Mouse (Mus musculus): Measurements from ENCODE around the gene St5. TPM values are rescaled to one million over a fixed set of nuclear protein-coding genes. Genes with fewer than 3 reads are reported as not detected.

Gene St5
- total RNA-seq, 1 experiment: 25.6 TPM

DNA sequence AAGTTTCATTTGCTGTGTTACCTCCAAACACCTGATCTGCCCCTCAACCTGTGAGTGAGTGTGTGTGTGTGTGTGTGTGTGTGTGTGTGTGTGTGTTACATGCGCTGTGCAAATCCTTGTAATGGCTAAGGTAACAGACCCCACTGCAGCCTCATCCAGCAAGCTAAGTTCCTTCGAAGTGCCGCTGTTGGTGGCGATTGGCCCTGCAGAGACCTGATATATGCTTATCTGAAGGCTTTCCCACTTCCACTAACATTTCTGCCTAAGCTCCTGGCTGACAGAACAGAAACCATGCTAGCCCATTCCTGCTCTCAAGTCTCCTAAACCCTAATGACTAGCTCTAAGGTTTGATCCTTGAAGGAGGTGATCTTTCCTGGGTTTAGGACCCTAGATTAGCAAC, 103.4 kb downstream of the St5 start:
- Histone ChIP-seq H3K4me1 (ENCODE audit: control insufficient read depth in 2 of 2, insufficient read depth in 2 of 2, low read length in 2 of 2, poor library complexity in 1 of 2) (peaks cover 0 to 3% of the 10 kb centered on the region in 2 experiments; a peak in 1 of 4 replicates), H3K9me3 (ENCODE audit: control insufficient read depth, insufficient read depth, low read depth, low read length) (no peaks in the 10 kb centered on the region), H3K4me3 (ENCODE audit: insufficient read depth in 1 of 2, low read depth in 1 of 2, low read length in 2 of 2, poor library complexity in 1 of 2, severe bottlenecking in 1 of 2) (no peak overlapping the region), H3K36me3 (ENCODE audit: control insufficient read depth, insufficient read depth, low read length, poor library complexity, severe bottlenecking) (no peaks in the 10 kb centered on the region), H3K27ac (ENCODE audit: insufficient read depth, low read depth, low read length, poor library complexity, severe bottlenecking) (no peak overlapping the region), H3K9ac (ENCODE audit: insufficient read depth, low read depth, low read length, poor library complexity, severe bottlenecking) (no peak overlapping the region)
- TF ChIP-seq HCFC1 (IDR thresholded peaks at IDR 0.05; ENCODE audit: borderline replicate concordance, insufficient read depth, low read length) (no peak), ZC3H11A (IDR thresholded peaks at IDR 0.05; ENCODE audit: borderline replicate concordance, low read depth, low read length) (no peak), MAFK (IDR thresholded peaks at IDR 0.05; ENCODE audit: insufficient read depth, low read depth, low read length) (no peak), ZNF384 (IDR thresholded peaks at IDR 0.05; ENCODE audit: low read depth, low read length) (no peak), CHD2 (IDR thresholded peaks at IDR 0.05; ENCODE audit: low read depth, low read length) (no peak)
- no peak for DNase-seq (ENCODE audit: low read depth, low spot score)
- in situ Hi-C loops (cut with MboI; ENCODE audit: low sequenced_read_pairs in 2 of 2, unreplicated experiment in 2 of 2): no loop called here

DNA sequence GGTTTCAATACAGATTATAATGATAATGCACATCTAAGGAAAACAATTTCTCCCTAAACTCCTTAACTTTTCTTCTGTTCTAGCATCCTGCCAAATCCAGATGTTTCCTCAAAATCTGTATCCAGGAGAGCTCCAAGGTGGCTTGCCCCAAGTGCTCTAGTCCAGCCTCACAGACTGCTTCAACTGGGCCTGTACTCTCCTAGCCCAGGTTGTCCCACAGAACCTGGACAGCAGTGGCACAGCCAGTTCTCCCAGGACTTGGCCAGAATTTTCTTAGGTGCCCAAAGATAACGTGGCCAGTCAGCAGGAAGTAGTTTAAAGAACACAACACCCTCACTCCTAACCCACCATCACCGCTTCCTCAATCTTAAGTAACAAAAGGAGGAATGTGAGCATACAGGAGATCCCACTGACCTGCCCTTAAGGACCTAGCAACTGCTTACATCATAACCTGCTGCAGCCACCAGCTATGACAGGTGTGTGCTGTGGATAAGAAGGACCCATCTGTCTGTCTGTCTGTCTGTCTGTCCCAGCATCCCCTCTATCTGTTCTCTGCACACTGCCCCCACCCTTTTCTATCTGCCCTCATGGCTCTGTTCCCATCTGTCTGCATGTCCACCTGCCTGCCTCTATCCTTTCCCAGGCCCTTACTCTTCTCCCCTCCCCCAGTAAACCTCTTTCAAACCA, 108.4 kb downstream of the St5 start:
- Histone ChIP-seq H3K9ac (ENCODE audit: insufficient read depth, low read depth, low read length, poor library complexity, severe bottlenecking) (no peak overlapping the region), H3K4me3 (ENCODE audit: insufficient read depth in 1 of 2, low read depth in 1 of 2, low read length in 2 of 2, poor library complexity in 1 of 2, severe bottlenecking in 1 of 2) (no peak overlapping the region), H3K9me3 (ENCODE audit: control insufficient read depth, insufficient read depth, low read depth, low read length) (no peaks in the 10 kb centered on the region), H3K4me1 (ENCODE audit: control insufficient read depth in 2 of 2, insufficient read depth in 2 of 2, low read length in 2 of 2, poor library complexity in 1 of 2) (peaks cover 0 to 1% of the 10 kb centered on the region in 2 experiments; a peak in 2 of 4 replicates), H3K36me3 (ENCODE audit: control insufficient read depth, insufficient read depth, low read length, poor library complexity, severe bottlenecking) (no peaks in the 10 kb centered on the region), H3K27ac (ENCODE audit: insufficient read depth, low read depth, low read length, poor library complexity, severe bottlenecking) (no peak overlapping the region)
- TF ChIP-seq MAFK (IDR thresholded peaks at IDR 0.05; ENCODE audit: insufficient read depth, low read depth, low read length): no peak
- no peak for TF ChIP-seq HCFC1 (IDR thresholded peaks at IDR 0.05; ENCODE audit: borderline replicate concordance, insufficient read depth, low read length)
- no peak for TF ChIP-seq CHD2 (IDR thresholded peaks at IDR 0.05; ENCODE audit: low read depth, low read length)
- TF ChIP-seq ZC3H11A (IDR thresholded peaks at IDR 0.05; ENCODE audit: borderline replicate concordance, low read depth, low read length): no peak
- no peak for TF ChIP-seq ZNF384 (IDR thresholded peaks at IDR 0.05; ENCODE audit: low read depth, low read length)
- in situ Hi-C loops (cut with MboI; ENCODE audit: low sequenced_read_pairs in 2 of 2, unreplicated experiment in 2 of 2): no loop called here
- DNase-seq (ENCODE audit: low read depth, low spot score): no peak

DNA sequence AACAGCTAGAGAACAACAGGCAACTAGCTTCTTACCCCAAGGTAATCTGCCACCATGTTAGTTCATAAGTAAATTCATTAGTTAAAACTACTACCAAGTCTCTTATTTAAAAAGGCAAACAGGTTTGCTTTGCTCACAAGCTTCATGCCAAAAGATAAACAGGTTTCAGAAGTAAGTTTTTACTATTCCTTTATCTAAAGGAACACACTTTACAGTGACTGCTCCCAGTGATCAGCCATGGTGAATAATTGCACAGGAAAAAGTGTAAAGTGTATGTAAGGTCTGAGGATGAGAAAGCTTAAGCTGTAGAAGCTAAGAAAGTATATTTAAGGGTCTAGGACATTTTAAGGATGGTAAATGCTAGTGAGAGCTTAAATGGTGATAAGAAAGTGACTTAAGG, 109.4 kb downstream of the St5 start:
- in situ Hi-C loops (cut with MboI; ENCODE audit: low sequenced_read_pairs in 2 of 2, unreplicated experiment in 2 of 2): no loop called here
- no peak for DNase-seq (ENCODE audit: low read depth, low spot score)
- no peak overlapping the region for H3K4me3 ChIP-seq (ENCODE audit: insufficient read depth in 1 of 2, low read depth in 1 of 2, low read length in 2 of 2, poor library complexity in 1 of 2, severe bottlenecking in 1 of 2)
- no peaks in the 10 kb centered on the region for H3K9me3 ChIP-seq (ENCODE audit: control insufficient read depth, insufficient read depth, low read depth, low read length)
- H3K27ac ChIP-seq (ENCODE audit: insufficient read depth, low read depth, low read length, poor library complexity, severe bottlenecking): no peak overlapping the region
- no peak overlapping the region for H3K9ac ChIP-seq (ENCODE audit: insufficient read depth, low read depth, low read length, poor library complexity, severe bottlenecking)
- TF ChIP-seq ZNF384 (IDR thresholded peaks at IDR 0.05; ENCODE audit: low read depth, low read length) (no peak), MAFK (IDR thresholded peaks at IDR 0.05; ENCODE audit: insufficient read depth, low read depth, low read length) (no peak), CHD2 (IDR thresholded peaks at IDR 0.05; ENCODE audit: low read depth, low read length) (no peak), HCFC1 (IDR thresholded peaks at IDR 0.05; ENCODE audit: borderline replicate concordance, insufficient read depth, low read length) (no peak)
- no peaks in the 10 kb centered on the region for H3K36me3 ChIP-seq (ENCODE audit: control insufficient read depth, insufficient read depth, low read length, poor library complexity, severe bottlenecking)
- peaks cover 0 to 1% of the 10 kb centered on the region in 2 experiments; a peak in 2 of 4 replicates for H3K4me1 ChIP-seq (ENCODE audit: control insufficient read depth in 2 of 2, insufficient read depth in 2 of 2, low read length in 2 of 2, poor library complexity in 1 of 2)

DNA sequence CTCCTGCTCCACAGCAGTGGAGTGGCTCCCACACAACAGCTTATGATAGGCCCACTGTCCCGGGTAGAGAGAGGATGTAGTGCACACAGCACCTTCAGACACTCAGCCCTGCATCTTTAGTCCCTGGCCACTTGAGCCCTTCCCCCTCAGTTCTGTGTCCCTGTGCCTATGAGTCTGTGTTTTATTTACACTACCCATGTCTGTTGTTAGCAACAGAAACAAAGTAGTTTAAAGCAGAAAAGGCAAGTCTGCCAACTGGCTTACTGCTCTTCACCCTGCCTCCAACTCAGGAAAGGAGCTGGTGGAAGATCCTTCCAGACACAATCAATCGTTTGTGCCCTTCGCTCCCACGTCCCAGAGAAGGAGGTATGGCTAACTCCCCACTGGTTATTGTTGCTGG, 111.2 kb downstream of the St5 start:
- Histone ChIP-seq H3K9ac (ENCODE audit: insufficient read depth, low read depth, low read length, poor library complexity, severe bottlenecking) (no peak overlapping the region), H3K9me3 (ENCODE audit: control insufficient read depth, insufficient read depth, low read depth, low read length) (no peaks in the 10 kb centered on the region), H3K4me1 (ENCODE audit: control insufficient read depth in 2 of 2, insufficient read depth in 2 of 2, low read length in 2 of 2, poor library complexity in 1 of 2) (peaks cover 0 to 1% of the 10 kb centered on the region in 2 experiments; a peak in 2 of 4 replicates), H3K4me3 (ENCODE audit: insufficient read depth in 1 of 2, low read depth in 1 of 2, low read length in 2 of 2, poor library complexity in 1 of 2, severe bottlenecking in 1 of 2) (no peak overlapping the region), H3K27ac (ENCODE audit: insufficient read depth, low read depth, low read length, poor library complexity, severe bottlenecking) (no peak overlapping the region), H3K36me3 (ENCODE audit: control insufficient read depth, insufficient read depth, low read length, poor library complexity, severe bottlenecking) (no peaks in the 10 kb centered on the region)
- TF ChIP-seq ZNF384 (IDR thresholded peaks at IDR 0.05; ENCODE audit: low read depth, low read length) (no peak), MAFK (IDR thresholded peaks at IDR 0.05; ENCODE audit: insufficient read depth, low read depth, low read length) (no peak), HCFC1 (IDR thresholded peaks at IDR 0.05; ENCODE audit: borderline replicate concordance, insufficient read depth, low read length) (no peak), ZC3H11A (IDR thresholded peaks at IDR 0.05; ENCODE audit: borderline replicate concordance, low read depth, low read length) (no peak), CHD2 (IDR thresholded peaks at IDR 0.05; ENCODE audit: low read depth, low read length) (no peak)
- DNase-seq (ENCODE audit: low read depth, low spot score): no peak
- in situ Hi-C loops (cut with MboI; ENCODE audit: low sequenced_read_pairs in 2 of 2, unreplicated experiment in 2 of 2): no loop called here
